Mouse (Mus musculus): ENCODE measurements at regions not wholly inside any gene's neighbourhood (a gene's known extent, or its start where the extent isn't known, plus 50 kb on each side); places are given as distances from the start of the nearest gene placed in this dataset.

DNA sequence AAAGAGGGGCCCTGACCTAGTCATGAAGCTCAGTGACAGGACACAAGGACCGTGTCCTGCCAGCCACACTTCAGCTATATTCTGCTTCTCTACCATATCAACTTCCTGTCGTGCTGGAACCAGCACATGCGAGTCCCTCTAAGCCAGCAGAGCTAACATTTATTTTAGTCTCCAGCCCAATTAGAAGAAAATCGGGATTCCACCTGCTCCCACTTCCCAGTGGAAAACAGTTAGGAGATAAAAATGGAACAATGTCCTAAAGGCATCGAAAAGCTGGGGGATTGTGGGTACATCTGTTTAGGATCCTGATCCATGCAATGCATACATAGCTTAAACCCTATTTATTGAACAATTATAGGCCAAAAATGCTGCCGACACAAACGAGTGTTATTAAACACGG lies 58.7 kb upstream of the Cacna1a start:
- TF ChIP-seq CTCF (IDR thresholded peaks at IDR 0.05; ENCODE audit: control insufficient read depth, insufficient read depth, insufficient read length), result no peak
- TF ChIP-seq FOSL1 (IDR thresholded peaks at IDR 0.05; ENCODE audit: insufficient read depth, low read length, poor library complexity, severe bottlenecking), result no peak
- TF ChIP-seq USF1 (IDR thresholded peaks at IDR 0.05; ENCODE audit: low read depth), result no peak
